Mouse (Mus musculus) limb, embryonic 14.5 days (tissue): ENCODE results near the gene Wnt16. TPM values are rescaled to one million over a fixed set of nuclear protein-coding genes. Genes with fewer than 3 reads are reported as not detected.

Experiments used
- ATAC-seq: fragments of 200-750 bp; cut with Nextera tagmentation; 2 replicates; pipeline ENCODE4 v1.8.0; 2017; ENCODE audit warnings: low read depth, moderate number of reproducible peaks, moderate TSS enrichment; ENCODE audit not compliant: low FRiP score
- DNase-seq: peaks from one replicate; pipeline ENCODE4 v3.0.0-alpha.2; 2015; ENCODE audit warnings: low spot score
- H3K27ac ChIP-seq: fragments of 300-500 bp; sonication (generic); replicated peaks from 2 replicates; pipeline ENCODE4 v1.5.1; 2014; ENCODE audit warnings: low read depth, mild to moderate bottlenecking, low read length, moderate library complexity, mixed read lengths
- H3K27me3 ChIP-seq: fragments of 300-500 bp; sonication (generic); 2 replicates; pipeline ENCODE4 v1.6.1; 2014; ENCODE audit warnings: low read length, mixed read lengths; ENCODE audit not compliant: control insufficient read depth, insufficient read depth
- H3K36me3 ChIP-seq: fragments of 300-500 bp; sonication (generic); 2 replicates; pipeline ENCODE4 v1.6.1; 2014; ENCODE audit warnings: mild to moderate bottlenecking, low read length, moderate library complexity, mixed read lengths; ENCODE audit not compliant: control insufficient read depth, insufficient read depth
- H3K4me1 ChIP-seq: fragments of 300-500 bp; sonication (generic); 2 replicates; pipeline ENCODE4 v1.6.1; 2014; ENCODE audit warnings: antibody characterized with exemption, low read length, mixed read lengths; ENCODE audit not compliant: control insufficient read depth, insufficient read depth
- H3K4me2 ChIP-seq: fragments of 300-500 bp; sonication (generic); replicated peaks from 2 replicates; pipeline ENCODE4 v1.6.1; 2014; ENCODE audit warnings: low read depth, mild to moderate bottlenecking, low read length, moderate library complexity; ENCODE audit not compliant: severe bottlenecking
- H3K4me3 ChIP-seq: fragments of 300-500 bp; sonication (generic); replicated peaks from 2 replicates; pipeline ENCODE4 v1.5.1; 2014; ENCODE audit warnings: low read length
- H3K9ac ChIP-seq: fragments of 300-500 bp; sonication (generic); 2 replicates; pipeline ENCODE4 v1.6.1; 2014; ENCODE audit warnings: mild to moderate bottlenecking, low read depth, low read length, moderate library complexity; ENCODE audit not compliant: severe bottlenecking
- H3K9me3 ChIP-seq: fragments of 300-500 bp; sonication (generic); 2 replicates; pipeline ENCODE4 v1.6.1; 2016; ENCODE audit warnings: low read length; ENCODE audit not compliant: control insufficient read depth
- POLR2A ChIP-seq: fragments of 200-500 bp; IDR thresholded peaks from 2 replicates; pipeline ENCODE4 v1.8.0; 2012; ENCODE audit warnings: inconsistent platforms, mild to moderate bottlenecking, moderate library complexity, borderline replicate concordance; ENCODE audit not compliant: insufficient read depth, insufficient read length; ENCODE audit errors: extremely low read depth
- WGBS: fragments of 180-500 bp; shearing (Covaris S2); extraction: QIAGEN DNeasy Blood & Tissue Kit; methylation state at CpG from one replicate; pipeline ENCODE4 v1.1.7; 2014; 5-methylcytosine and 5-hydroxymethylcytosine counted together
- polyA plus RNA-seq, 2 experiments: library from polyadenylated mRNA; depleted of rRNA in 1 of 2; stranded (reverse) in 1 of 2; unstranded in 1 of 2; fragments of >200 nt; fragmentation: Nextera tagmentation in 1 of 2; extraction: Ambion mirVana in 1 of 2; gene quantifications; 2 replicates each; pipeline versions ENCODE4 v1.2.1 to v1.2.3; 2012 to 2014

Gene Wnt16
- polyA plus RNA-seq, 2 experiments = 5.4 to 6.0 TPM

DNA sequence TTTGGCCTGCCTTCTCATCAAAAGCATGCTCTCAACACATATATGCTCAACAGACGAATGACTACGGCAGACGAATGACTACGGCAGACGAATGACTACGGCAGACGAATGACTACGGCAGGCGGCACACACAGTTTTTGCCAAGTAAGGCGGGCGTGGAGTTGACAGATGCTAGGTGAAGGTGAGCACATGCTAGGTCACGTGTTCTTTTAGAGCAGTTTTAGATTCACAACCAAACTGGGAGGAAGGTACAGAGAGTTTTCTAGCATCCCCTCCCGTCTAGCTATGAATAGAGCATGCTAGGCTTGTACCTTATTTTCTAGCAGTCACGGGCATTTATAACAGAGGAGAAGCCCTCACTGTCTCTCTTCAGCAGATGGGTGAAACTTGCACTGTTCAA lies 52.8 kb downstream of the Wnt16 start:
- H3K36me3 ChIP-seq = peaks cover 29% of the 10 kb centered on the region
- H3K9ac ChIP-seq = no peak overlapping the region
- no peak overlapping the region for H3K4me3 ChIP-seq
- ATAC-seq (no peak), DNase-seq (no peak)
- H3K27ac ChIP-seq = no peak overlapping the region
- no peak overlapping the region for H3K4me2 ChIP-seq
- TF ChIP-seq POLR2A = no peak
- H3K9me3 ChIP-seq = no peaks in the 10 kb centered on the region
- 94% methylated on average over 14 of the region's 14 CpGs for WGBS
- no peaks in the 10 kb centered on the region for H3K27me3 ChIP-seq
- H3K4me1 ChIP-seq = no peaks in the 10 kb centered on the region

GRCm38 (mm10) chr6:22343292-22343691 lies 55.3 kb downstream of the Wnt16 start:
- Histone ChIP-seq H3K4me2 (no peak overlapping the region), H3K27ac (no peak overlapping the region), H3K27me3 (no peaks in the 10 kb centered on the region), H3K4me3 (no peak overlapping the region), H3K9ac (no peak overlapping the region), H3K9me3 (no peaks in the 10 kb centered on the region), H3K4me1 (peaks cover 12% of the 10 kb centered on the region), H3K36me3 (peaks cover 14% of the 10 kb centered on the region; the same call in 1 of the 2 replicates)
- WGBS = 91% methylated on average over 3 of the region's 3 CpGs
- no peak for ATAC-seq
- no peak for DNase-seq
- no peak for TF ChIP-seq POLR2A

DNA sequence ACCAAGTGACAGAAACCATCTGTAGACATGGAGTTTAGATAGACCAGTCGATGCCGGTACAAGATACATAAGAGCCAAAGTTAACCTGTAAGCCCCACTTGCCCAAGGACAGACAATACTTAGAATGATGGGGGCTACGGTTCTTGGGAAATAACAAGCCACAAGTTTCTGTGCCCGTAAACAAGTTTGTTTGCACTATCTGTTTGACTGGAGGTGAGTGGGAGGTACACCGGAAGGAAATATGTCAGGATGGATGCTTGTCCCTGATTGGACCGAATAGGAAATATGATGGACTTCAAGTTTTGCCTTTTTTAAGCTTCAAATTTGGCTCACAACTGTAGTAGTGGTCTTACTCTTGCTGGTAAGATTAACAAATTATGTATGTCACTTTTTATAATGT lies 55.7 kb downstream of the Wnt16 start:
- Histone ChIP-seq H3K4me2 (no peak overlapping the region), H3K4me1 (peaks cover 12% of the 10 kb centered on the region), H3K36me3 (peaks cover 10% of the 10 kb centered on the region; the same call in 1 of the 2 replicates), H3K27me3 (no peaks in the 10 kb centered on the region), H3K9me3 (no peaks in the 10 kb centered on the region), H3K27ac (no peak overlapping the region), H3K4me3 (no peak overlapping the region), H3K9ac (no peak overlapping the region)
- ATAC-seq (no peak), DNase-seq (no peak)
- no peak for TF ChIP-seq POLR2A
- 95% methylated on average over 6 of the region's 6 CpGs for WGBS

- H3K4me3 ChIP-seq = no peak overlapping the region
- 68% methylated on average over 6 of the region's 6 CpGs for WGBS
- no peak overlapping the region for H3K4me2 ChIP-seq
- H3K9ac ChIP-seq = no peak overlapping the region
- no peak for TF ChIP-seq POLR2A
- H3K4me1 ChIP-seq = peaks cover 12% of the 10 kb centered on the region
- no peak overlapping the region for H3K27ac ChIP-seq
- H3K9me3 ChIP-seq = no peaks in the 10 kb centered on the region
- DNase-seq (no peak), ATAC-seq (no peak)
- H3K36me3 ChIP-seq = peaks cover 9% of the 10 kb centered on the region; the same call in 1 of the 2 replicates
- H3K27me3 ChIP-seq = no peaks in the 10 kb centered on the region
These were observed 56.4 kb downstream of the Wnt16 start for GRCm38 (mm10) chr6:22344443-22344842.

DNA sequence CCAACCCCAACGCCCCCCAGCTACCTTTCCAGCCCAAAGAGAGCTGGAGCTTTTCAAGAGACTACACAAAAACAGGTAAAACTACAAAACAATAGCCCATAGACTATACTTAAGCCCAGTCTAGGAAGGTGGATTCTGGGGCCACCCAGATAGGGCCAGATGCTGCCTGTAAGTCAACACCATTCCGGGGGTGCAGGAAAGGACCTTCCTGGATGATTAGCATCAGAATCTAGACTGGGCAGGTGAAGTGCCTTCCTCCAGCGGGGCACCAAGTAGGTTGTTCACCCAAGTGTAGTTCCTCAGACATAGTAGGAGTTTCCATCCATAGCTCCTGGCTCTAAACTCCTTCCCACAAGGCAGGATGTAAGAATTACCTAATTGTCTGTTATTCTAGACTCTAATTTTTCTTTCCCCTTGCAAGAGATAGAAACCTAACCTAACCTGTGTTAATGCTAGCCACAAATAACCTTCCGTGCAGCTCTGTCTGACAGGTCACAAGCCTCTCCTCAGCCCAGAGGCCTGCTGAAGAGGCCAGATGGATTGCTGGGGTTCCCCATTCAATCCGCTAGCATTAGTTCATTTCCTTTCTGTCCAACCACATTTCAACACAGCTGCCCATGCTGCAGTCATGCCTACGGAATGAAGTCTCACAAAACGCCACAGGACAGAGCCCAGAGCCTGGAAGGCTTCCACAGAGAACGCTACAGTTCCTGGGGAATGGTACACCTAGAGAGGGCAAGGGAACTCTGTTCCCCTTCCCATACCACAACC lies 59.3 kb downstream of the Wnt16 start:
- DNase-seq (no peak), ATAC-seq (no peak)
- no peak overlapping the region for H3K4me3 ChIP-seq
- 0 out of 2 replicates have a peak overlapping the region, but pooled peaks have one; percentile 2 for H3K4me2 ChIP-seq
- no peaks in the 10 kb centered on the region for H3K36me3 ChIP-seq
- 65% methylated on average over 8 of the region's 8 CpGs for WGBS
- H3K9me3 ChIP-seq = no peaks in the 10 kb centered on the region
- no peaks in the 10 kb centered on the region for H3K27me3 ChIP-seq
- peaks cover 12% of the 10 kb centered on the region for H3K4me1 ChIP-seq
- no peak for TF ChIP-seq POLR2A
- 0 out of 2 replicates have a peak overlapping the region, but pooled peaks have one; percentile 6 for H3K27ac ChIP-seq
- 0 out of 2 replicates have a peak overlapping the region, but pooled peaks have one; percentile 13 for H3K9ac ChIP-seq

Other genes starting within 250 kb of the Wnt16 start
- gene Fam3c, start 68.0 kb downstream of the Wnt16 start, polyA plus RNA-seq (2012; rRNA removed) = 14.9 and 23.8 TPM in 2 replicates
- gene Fam3c, start 68.0 kb downstream of the Wnt16 start, polyA plus RNA-seq (2014; fragmentation: Nextera tagmentation; extraction: Ambion mirVana) = 62.1 and 65.2 TPM in 2 replicates